Mouse (Mus musculus) retina, adult 2 months (tissue): ENCODE results near the gene Psen2.

Experiments used
- DNase-seq: peaks from one replicate; pipeline ENCODE4 v3.0.0-alpha.2; 2012; ENCODE audit warnings: low read depth, low spot score

Psen2 gene

DNA sequence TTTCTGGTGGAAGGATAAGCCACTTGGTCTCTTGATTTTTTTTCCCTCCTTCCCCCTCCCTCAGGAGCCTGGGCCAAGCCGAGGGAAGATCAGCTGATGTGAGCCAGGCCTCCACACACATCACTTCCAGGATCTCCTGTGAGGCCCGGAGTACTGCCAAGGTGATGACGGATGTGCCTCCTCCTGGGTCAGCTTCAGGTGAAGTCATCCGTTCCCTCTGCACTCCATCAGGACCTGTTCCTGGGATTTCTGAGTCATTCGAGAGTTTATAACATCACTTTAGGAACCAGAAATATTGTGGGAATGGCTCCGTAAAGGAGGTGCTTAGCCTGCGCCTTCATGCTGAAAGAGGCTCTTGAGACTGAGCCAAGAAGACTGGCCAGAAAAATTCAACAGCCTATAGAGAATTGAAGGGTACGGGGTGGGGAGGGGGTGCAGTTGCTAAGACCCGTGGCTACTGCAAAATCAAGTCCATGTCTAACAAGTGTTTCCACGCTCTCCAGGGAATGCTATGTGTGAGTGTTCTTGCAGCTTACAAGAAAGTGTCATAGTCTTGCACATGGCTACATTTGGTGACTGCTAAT, 11.6 kb upstream of the Psen2 start:
- no peak for DNase-seq

DNA sequence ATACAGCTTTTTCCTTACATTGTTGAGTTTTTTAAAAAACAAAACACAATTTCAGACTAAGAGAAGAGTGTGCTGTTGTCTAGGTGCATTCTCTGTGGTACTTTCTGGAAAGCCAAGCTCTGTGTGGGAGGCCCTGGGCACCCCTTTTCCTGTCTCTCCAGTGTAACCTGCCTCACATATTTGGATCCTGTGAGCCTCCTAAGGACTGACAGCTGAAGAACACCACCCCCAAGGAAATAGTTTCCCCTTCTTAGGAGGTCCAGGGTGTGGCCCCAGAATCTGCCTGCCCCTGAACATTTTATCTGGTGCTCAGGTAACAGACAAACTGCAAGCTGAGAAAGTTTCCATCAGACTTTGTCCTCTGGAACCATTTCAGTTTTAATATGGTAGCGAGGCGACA, 5.8 kb upstream of the Psen2 start:
- no peak for DNase-seq

DNA sequence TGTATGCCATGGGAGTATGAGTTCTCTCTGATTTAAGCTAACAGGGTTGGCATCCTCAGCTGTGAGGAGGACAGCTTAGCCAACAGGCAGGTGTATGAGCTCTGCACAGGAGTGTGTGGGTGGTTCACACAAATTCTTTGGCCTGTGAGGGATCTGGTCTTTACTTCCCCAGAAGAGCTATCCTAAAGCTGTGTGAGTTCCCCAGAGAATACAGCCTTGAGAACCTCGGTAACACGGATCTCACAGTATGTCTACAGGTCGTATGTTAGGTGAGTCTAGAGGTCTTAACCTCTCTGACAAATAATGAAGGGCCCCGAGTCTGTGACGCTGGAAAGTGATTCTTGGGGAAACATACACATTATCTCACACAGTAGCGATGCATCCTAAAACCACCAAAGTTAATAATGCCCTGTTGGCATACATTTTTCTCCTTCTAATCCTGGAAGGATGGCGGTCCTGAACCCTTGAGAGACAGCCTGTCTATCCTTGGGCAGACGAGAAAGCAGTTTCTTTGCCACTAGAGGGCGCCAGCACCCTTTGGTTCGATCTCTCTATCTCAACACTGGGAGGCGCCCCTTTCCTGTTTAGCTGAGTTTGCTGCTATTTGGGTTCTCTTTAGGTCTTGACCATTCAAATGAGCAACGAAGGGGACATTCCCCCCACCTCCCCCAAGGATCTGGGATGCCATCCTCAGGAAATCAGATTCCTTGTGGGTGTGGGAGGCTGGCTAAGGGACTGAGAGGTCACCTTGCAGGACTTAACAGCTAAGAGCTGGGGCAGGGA, 5.2 kb upstream of the Psen2 start:
- DNase-seq: peak; percentile 74

DNA sequence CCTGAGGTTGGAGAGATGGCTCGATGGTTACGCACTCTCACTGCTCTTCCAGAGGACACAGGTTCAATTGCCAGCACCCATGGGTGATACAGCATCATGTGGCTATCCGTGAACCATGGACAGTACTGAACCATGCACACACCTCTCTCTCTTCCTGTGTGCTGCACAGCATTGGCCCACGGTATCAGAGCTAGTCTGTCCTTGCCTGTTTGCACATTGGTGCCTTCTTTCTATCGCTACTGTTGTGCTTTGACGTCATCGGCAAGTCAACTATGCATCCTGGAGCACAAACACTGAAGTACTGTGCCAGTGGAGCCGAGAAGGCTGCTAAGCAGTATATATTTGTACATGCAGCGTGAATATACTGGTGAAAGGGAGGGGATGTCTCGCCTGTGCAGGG, 3.9 kb upstream of the Psen2 start:
- DNase-seq: no peak

DNA sequence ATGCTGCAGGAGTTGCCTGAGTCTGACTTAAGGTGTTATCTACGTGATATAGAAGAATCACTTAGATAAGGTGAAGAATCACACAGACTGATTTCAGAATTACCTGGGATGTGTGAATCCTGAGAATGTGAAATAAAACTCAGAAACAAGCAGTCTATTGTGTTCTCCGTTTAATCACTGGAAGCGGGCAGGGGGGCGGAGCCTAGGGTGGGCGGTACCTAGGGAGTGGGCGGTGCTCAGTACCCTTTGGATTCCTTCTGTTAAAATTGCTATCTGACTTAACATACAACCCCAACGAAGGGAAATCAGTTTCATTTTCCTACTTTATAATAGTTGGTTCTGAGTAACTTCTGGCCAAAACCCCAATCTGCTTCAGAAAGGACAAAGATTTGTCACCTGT, 2.2 kb upstream of the Psen2 start:
- no peak for DNase-seq

DNA sequence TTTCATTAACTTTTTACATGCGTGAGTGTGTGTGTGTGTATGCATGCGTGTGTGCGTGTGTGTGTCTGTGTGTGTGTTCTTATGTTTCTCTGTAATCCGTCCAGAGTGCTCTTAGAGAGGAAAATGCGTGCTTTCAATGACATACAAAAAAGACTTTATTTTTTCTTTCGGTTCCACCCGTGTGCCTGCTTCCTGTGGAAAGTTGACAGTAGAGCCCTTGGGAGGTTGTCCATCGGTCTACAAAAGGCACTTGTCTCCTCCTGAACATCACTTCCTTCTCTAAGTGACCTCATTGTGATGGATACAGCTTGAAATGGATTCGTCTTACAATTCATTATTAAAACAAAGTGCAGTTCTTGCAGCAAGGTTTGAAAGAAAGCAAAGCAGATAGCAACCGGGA, 1.6 kb upstream of the Psen2 start:
- no peak for DNase-seq

DNA sequence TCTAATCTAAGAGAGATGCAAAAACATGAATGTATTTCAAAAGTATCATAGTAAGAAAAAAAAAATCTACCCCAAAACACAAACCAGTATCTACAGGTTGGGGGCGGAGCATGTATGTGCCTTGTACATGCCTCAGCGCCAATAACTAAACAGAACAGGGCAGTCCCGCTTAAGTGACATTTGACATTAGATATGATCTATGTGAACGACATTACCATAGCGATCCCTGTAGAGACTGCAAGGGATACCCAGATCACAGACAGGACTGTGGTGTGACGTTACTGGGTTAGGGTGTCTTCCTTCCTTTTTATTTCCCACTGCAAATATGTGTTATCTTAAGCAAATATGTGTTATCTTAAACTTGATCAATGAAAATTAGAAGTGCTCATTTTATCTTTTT, 1.2 kb upstream of the Psen2 start:
- no peak for DNase-seq

DNA sequence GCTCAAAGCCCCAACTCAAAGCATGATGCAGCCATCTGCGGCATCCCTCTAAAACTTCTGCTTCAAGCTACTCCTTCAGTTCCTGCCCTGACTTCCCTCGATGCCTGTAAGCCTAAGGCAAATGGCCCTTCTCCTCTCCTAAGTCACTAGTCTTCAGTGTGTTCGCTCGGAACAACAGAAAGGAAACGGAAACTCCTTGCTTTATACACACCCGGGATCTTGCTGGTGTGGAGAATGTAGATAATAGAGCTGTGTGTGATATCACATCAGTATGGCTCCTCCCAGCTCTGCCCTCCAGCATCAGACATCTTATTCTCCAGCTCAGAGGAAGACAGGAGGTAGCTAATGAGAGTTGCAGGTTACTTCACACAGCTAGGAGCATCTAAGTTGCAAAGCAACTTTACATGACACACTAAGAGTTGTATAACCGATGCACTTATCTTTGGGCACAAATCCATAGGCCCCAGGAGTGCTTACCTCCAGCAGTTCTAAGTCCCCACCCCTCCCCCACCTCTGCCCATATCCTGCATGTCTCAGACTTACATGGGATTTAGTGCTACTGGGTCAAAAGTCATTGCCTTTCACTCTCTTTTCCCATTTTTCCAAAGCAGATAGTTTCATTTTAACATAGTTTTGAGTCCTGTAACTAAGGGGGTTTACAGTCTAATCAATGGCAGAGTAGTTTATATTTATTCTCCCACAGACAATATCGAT, 1.2 kb downstream of the Psen2 start:
- DNase-seq: no peak

DNA sequence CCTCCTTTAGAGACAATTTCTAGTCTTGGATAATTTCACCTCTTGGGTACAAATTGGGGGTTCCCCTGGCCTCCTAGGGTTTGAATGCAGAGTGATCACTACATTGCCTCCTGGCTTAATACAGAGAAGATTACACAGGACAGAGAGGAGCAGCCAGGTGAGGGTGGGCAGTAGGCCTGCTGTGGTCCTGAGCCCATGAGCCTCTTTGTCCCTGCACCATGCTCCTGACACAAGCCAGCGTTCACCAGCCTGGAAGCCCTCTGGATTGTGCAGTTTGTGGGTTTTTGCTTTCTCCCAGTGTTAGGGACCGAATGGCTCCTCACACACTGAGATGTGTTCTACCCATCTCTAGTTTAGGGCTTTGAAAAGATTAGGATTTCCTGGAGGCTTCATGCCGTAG, 1.8 kb downstream of the Psen2 start:
- no peak for DNase-seq

DNA sequence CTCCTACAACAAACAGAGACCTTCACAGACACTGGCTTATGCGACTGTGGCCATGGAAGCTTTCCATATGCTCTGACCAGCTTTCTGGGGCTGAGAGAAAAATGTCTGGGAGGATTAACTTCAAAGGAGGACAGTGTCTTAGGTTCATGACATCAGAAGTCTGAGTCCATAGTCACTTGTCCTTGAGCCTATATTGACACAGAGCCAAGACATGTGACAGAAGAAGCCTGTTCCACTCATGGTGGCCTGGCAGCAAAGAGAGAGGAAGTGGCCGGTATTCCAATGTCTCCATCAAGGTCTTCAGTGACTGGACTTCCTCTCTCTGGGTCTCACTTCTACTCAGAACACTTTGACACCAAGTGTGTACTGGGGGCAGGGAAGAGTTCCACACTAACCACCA, 2.4 kb downstream of the Psen2 start:
- DNase-seq: no peak

DNA sequence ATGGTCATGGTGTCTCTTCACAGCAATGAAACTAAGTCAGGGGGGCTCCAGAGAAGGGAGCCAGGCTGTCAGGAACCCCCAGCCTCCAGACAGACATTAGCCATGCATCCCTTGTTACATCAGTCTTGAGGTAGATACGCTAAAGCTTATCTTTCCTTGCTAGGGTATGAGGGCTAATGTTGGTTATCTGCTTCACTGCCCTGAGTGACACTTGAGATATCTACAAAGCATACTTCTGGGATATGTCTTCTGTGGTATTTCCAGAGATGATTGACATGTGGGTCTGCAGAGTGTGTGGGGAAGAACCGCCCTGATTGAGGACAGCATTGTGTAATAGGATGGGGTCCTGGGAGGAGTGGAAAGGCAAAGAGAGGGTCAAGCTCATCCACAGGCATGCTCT, 3.5 kb downstream of the Psen2 start:
- no peak for DNase-seq

DNA sequence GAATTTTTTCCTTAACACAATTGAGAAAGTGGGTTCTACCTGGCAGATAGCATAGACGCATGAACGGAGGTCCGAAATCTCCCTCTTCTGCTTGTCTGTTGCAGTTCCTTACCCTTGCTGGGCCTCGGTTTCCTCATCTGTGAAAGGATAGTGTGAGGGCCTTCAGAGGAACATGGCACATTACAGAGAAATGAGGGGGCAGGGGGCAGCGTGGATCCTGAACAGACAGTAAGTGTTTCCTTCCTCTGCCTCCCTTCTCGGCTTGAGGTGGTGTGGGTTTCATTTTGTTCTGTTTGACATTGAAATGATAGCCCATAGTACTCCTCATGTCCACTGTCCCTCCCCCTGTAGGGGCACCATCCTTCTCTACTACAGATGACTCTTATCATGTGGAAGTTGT, 5.8 kb downstream of the Psen2 start:
- no peak for DNase-seq

DNA sequence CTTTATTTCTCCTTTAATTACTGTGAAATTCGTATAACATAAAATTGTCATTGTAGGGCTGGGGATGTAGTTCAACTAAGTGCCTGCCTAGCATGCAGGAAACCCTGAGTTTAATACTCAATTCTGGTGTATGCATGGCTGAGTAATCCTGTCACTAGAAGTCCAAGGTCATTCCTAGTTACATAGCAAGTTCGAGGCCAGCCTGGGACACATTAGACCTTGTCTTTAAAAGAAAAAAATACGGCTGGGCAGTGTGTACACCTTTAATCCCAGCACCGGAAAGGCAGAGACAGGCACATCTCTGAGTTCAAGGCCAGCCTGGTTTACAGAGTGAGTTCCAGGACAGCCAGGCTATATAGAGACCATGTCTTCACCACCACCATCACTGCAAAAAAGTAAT, 6.4 kb downstream of the Psen2 start:
- DNase-seq: no peak

DNA sequence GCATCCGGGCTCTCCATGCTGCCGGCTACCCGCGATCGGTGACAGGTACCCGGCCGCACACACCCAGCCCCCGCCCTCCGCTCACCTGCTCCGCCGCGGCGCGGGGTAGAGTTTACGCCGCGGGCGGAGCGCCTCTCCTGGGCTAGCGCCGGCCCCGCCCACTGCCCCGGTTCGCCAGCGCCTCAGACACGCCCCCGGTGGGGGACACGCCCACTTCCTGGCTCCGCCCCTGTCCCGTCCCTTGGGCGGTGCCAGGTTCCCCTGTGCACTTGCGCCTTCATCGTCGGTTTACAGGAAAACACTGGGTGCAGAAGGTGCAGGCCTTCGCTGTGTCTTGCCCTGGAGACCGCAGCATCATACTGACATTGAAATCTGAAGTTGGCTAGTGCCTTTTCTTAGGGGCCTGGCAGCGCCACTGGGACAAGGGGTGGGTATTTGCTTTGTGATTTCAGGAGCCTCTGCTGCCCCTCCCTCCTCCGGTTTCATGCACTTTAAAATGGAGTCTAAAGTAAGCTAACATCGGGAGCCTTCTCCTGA, 7.0 kb downstream of the Psen2 start:
- DNase-seq: peak; percentile 89

DNA sequence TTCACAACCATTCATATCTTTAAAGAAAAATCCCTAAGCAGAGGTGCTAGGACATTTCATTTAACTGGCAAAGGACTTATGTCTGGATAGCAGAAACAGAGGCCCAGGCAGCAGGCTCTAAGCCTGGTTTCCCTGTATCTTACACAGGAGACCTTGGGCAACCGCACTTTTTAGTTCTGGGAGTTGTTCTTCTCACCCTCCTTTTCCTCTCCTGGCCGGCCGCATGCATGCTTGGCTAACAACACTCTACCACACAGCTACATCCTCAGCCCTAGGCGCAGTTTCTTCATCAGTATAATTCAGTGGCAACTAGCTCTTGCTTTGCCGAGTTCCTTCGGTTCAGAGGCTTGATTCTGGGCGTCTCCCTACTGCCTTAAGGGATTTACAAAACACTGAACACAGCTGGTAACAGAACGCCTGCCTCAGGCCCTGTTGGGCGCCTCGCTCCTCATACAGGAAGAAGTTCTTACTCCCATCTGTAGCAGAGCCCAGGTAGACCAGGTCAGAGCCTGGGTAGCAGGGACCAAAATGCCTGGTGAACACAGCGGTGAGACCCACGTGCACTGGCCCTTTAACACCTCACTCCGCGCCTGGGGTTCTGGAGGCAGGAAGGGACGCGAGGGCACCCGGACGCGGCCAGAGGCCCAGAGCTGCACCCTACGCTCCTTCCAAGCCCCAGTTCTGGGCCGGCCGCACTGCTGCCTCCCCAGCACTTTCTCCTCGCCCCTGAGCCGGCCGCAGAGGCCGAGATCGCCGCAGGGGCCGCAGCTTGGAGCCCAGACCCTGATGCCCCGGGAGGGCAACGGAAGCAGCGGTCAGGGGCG, 7.7 kb downstream of the Psen2 start:
- DNase-seq: no peak

DNA sequence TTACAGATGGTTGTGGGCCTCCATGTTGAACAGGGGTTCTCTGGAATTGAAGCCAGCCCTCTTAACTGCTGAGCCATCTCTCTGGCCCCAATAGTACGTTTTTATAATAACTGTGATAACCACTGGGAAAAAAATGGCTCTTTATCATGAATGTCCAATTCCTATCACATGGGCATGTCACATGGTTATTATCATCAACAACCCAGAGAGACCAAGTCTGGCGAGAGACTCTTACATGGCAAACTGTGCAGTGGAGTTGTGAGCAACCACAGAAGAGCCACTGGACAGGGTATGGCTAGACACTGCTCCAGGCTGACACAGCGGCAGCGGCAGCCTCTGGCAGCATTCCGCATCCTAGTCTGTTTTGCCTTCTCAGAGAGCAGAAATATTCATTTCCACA, 8.9 kb downstream of the Psen2 start:
- no peak for DNase-seq

DNA sequence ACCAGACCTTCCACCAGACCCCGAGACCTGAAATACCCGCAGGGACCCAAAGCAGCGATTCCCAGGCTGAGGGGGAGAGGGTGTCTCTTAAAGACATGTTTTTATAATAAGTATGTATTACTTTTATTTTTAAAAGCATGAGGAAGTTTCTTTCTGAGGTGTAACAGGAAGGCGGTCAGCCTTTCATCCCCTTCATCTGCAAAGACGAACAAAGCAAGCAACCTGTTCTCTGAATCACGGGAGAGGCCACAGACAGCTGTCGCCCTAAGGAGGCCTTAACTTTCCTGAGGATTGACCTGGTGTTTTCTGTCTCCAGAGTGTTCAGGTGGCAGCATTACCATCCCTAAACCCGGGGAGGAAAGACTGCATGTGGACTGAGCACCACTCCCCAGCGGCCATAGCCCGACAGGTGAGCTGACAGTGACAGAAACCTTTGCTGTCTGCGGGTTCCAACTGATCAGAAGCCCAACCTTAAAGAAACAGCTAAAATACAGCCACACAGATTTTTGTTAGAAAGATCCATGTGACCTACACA, 10.5 kb downstream of the Psen2 start:
- DNase-seq: no peak

DNA sequence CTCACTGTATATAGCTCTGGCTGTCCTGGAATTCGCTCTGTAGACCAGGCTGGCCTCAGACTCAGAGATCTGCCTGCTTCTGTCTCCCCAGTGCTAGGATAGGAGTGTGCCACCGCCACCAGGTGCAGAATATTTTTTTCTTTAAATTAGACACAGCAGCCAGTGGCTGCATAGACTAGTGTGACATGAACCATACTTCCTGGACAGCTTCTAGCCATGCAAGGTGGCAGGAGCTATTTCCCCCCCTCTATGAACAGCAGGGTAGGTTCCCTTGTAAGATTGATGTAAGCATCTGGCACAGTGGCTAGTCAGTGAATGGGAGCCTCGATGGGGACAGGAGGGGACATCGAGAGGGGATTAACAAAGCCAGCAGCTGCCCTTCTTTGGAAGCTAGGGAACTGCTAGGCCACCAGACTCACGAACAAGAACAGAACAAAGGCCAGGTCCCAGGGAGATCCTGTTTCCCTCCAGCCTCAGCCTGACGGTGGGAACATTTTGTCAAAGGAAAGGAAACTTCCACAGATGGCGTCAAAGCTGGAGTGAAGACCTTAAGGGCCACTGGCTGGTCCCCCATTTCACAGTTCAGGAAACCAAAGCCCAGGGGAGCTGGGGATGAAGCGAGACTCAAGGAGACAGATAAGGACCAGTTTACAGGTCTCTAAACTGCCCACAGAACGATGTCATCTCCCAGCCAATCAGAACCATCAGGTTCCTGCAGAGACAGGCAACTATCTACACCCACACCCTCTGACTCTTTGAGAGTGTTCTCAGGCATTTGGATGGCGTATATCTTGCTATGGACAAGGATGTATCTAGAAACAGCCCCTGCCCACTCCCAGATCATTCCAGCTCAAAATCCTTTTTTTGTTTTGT, 11.8 kb downstream of the Psen2 start:
- DNase-seq: no peak

DNA sequence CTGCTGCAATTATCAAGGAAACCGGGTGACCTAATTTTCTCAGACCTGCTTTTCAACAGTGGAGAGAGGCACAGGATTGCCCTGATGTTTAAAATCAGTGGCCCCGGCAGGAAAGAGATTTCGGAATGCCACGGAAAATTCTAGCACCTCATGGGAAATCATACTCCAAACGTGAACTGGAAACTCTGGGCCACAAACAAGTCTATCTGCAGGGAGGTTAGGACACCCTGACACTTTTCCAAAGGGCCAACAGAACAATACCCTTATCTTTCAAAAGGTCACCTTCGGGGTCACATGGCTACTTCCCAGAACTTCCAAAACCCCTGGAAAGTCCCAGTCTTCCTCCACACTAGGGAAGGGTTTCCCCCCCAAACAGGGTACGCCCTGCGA, 12.8 kb downstream of the Psen2 start:
- DNase-seq: no peak

DNA sequence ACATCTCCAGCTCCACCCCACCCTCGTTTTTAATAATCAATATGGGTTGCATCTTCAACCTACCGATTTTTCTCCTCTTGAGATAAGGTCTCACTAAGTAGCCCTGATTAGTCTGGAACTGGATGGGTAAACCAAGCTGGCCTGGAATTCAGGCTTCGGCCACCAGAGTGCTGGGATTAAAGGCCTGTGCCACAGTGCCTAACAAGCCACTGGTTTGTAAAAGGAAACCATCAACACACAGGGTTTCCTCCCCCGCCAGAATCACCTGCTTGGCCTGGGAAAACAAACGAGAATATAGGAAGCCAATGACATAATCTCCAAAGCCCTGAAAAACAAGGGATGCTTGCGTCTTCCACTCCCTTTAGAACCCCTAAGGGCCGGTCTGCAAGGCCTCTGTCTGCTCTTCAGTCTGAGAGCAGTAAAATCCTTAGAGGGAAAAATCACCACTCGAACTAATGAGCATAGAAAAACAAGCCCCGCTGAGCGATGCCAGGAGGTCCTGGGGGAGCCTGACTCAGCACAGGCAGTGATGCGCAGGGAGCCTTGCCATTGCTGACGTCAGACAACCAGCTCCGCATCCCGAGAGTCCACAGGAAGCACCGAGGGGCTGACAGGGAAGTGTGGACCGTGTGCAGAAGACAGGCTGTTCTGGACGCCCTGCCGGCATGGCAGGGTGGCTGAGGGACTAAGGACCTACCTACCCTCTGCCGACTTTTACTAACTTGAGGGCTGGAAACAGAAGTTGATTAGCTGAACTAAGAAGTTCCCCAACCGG, 13.4 kb downstream of the Psen2 start:
- DNase-seq: no peak
